Comparison of ENCODE assay signal across 8 mouse cellular contexts in genomic region chrX:56677736-56678135, GRCm38 (mm10).
"Had no signal": no experiment of that assay in that cellular context is flagged by ENCODE, and none has a peak within 500 bp of the region (broad histone marks: within the 10 kb centered on the region; RNA-seq: fewer than 3 reads in every experiment).

No protein-coding gene starts in this region.

- DNase-seq: kidney, adult 2 months; kidney, postnatal 14 days; lung, embryonic 14.5 days; lung, postnatal 14 days; right cerebral cortex, postnatal 14 days; thymus, adult 18-20 months; thymus, postnatal 14 days had no signal

- ATAC-seq: liver, embryonic 12.5 days had no signal
